ENCODE assay signal across 8 mouse cellular contexts in genomic region chr7:25756011-25756410, GRCm38 (mm10). TPM values are rescaled to one million over a fixed set of nuclear protein-coding genes. Genes with fewer than 3 reads are reported as not detected.
DNase-seq lines count a peak whose midpoint lies in the region; ATAC-seq lines count a peak whose summit lies in the region.

No protein-coding gene starts in this region.

- H3K27ac ChIP-seq in embryonic facial prominence, embryonic 15.5 days (replicated peaks), result peak overlapping the region; percentile 99
- H3K27ac ChIP-seq in kidney, embryonic 14.5 days (ENCODE audit: low read depth, low read length), result peak overlapping the region; percentile 91
- peak overlapping the region; percentile 99 for H3K27ac ChIP-seq in limb, embryonic 15.5 days

- no peaks in the 10 kb centered on the region for H3K9me3 ChIP-seq in embryonic facial prominence, embryonic 15.5 days (replicated peaks)
- H3K9me3 ChIP-seq in kidney, embryonic 14.5 days (ENCODE audit: control insufficient read depth, low read length), result no peaks in the 10 kb centered on the region
- no peaks in the 10 kb centered on the region for H3K9me3 ChIP-seq in limb, embryonic 15.5 days

- WGBS in embryonic facial prominence, embryonic 15.5 days, result 1% methylated on average over 18 of the region's 18 CpGs
- 0% methylated on average over 18 of the region's 18 CpGs for WGBS in kidney, embryonic 14.5 days
- under 1% methylated on average over 18 of the region's 18 CpGs for WGBS in limb, embryonic 15.5 days

- H3K4me1 ChIP-seq in embryonic facial prominence, embryonic 15.5 days, result peaks cover 25% of the 10 kb centered on the region
- H3K4me1 ChIP-seq in kidney, embryonic 14.5 days (ENCODE audit: control insufficient read depth, insufficient read depth, low read length), result peaks cover 15% of the 10 kb centered on the region
- H3K4me1 ChIP-seq in limb, embryonic 15.5 days, result peaks cover 16% of the 10 kb centered on the region

- H3K4me3 ChIP-seq in embryonic facial prominence, embryonic 15.5 days (replicated peaks), result peak overlapping the region; percentile 77
- H3K4me3 ChIP-seq in kidney, embryonic 14.5 days (ENCODE audit: low read length), result peak overlapping the region; percentile 97
- H3K4me3 ChIP-seq in limb, embryonic 15.5 days, result peak overlapping the region; percentile 91

- ATAC-seq in embryonic facial prominence, embryonic 15.5 days (ENCODE audit: insufficient number of reproducible peaks, low FRiP score, low TSS enrichment, low read depth), result peak; percentile 21; the same call in 1 of the 2 replicates
- peak; percentile 47 for ATAC-seq in kidney, embryonic 14.5 days (ENCODE audit: low FRiP score, low TSS enrichment)
- ATAC-seq in limb, embryonic 15.5 days (ENCODE audit: insufficient number of reproducible peaks, low FRiP score, low TSS enrichment, low read depth), result peak; percentile 31

- no peaks in the 10 kb centered on the region for H3K27me3 ChIP-seq in embryonic facial prominence, embryonic 15.5 days
- no peaks in the 10 kb centered on the region for H3K27me3 ChIP-seq in kidney, embryonic 14.5 days (ENCODE audit: control insufficient read depth, insufficient read depth, low read length)
- H3K27me3 ChIP-seq in limb, embryonic 15.5 days, result no peaks in the 10 kb centered on the region

- peak overlapping the region; percentile 89 for H3K4me2 ChIP-seq in embryonic facial prominence, embryonic 15.5 days (replicated peaks)
- H3K4me2 ChIP-seq in kidney, embryonic 14.5 days (replicated peaks; ENCODE audit: low read depth, low read length), result peak overlapping the region; percentile 87
- peak overlapping the region; percentile 83 for H3K4me2 ChIP-seq in limb, embryonic 15.5 days

- peak overlapping the region; percentile 37 for H3K9ac ChIP-seq in embryonic facial prominence, embryonic 15.5 days
- H3K9ac ChIP-seq in kidney, embryonic 14.5 days (ENCODE audit: low read depth, low read length), result peak overlapping the region; percentile 55
- H3K9ac ChIP-seq in limb, embryonic 15.5 days, result peak overlapping the region; percentile 33

- peaks cover 35% of the 10 kb centered on the region for H3K36me3 ChIP-seq in embryonic facial prominence, embryonic 15.5 days
- peaks cover 25% of the 10 kb centered on the region for H3K36me3 ChIP-seq in kidney, embryonic 14.5 days (ENCODE audit: control insufficient read depth, insufficient read depth, low read length)
- peaks cover 45% of the 10 kb centered on the region for H3K36me3 ChIP-seq in limb, embryonic 15.5 days

- DNase-seq in 3T3-L1 (ENCODE audit: low read depth, low spot score), result peak; percentile 90
- peak; percentile 93 to 97 for DNase-seq in adrenal gland, postnatal 36 days
- peak; percentile 90 for DNase-seq in heart, adult 9 months (ENCODE audit: low spot score in 2 of 2)
- peak; percentile 82 to 88 for DNase-seq in monocyte, adult 2 months (ENCODE audit: low read depth in 1 of 2, low spot score in 2 of 2)
- peak; percentile 91 to 93 for DNase-seq in spleen, postnatal 36 days (ENCODE audit: low spot score in 2 of 2)

RNA-seq across cellular contexts. Expression of gene Hnrnpul1, which starts 1.5 kb away (rescaled TPM):
- 100 to 1,000 TPM; 102 to 113 TPM for total RNA-seq in adrenal gland, postnatal 36 days (2021)
- polyA plus RNA-seq in embryonic facial prominence, embryonic 15.5 days (2015; fragmentation: Nextera tagmentation; extraction: Ambion mirVana), result 56.8 and 61.0 TPM in 2 replicates
- 65.6 and 86.2 TPM in 2 replicates for polyA plus RNA-seq in kidney, embryonic 14.5 days (2014; fragmentation: Nextera tagmentation; extraction: Ambion mirVana)
- polyA plus RNA-seq in limb, embryonic 15.5 days (2015; fragmentation: Nextera tagmentation; extraction: Ambion mirVana), result 46.3 and 53.7 TPM in 2 replicates

RNA-seq across cellular contexts. Expression of gene Axl, which starts 32.5 kb away (rescaled TPM):
- 10 to 100 TPM; 50.7 to 63.4 TPM for total RNA-seq in adrenal gland, postnatal 36 days (2021)
- 112 and 124 TPM in 2 replicates for polyA plus RNA-seq in embryonic facial prominence, embryonic 15.5 days (2015; fragmentation: Nextera tagmentation; extraction: Ambion mirVana)
- polyA plus RNA-seq in kidney, embryonic 14.5 days (2014; fragmentation: Nextera tagmentation; extraction: Ambion mirVana), result 75.3 and 75.5 TPM in 2 replicates
- polyA plus RNA-seq in limb, embryonic 15.5 days (2015; fragmentation: Nextera tagmentation; extraction: Ambion mirVana), result 131 and 133 TPM in 2 replicates

RNA-seq across cellular contexts. Expression of gene Ccdc97, which starts 37.1 kb away (rescaled TPM):
- 10 to 100 TPM; 45.9 to 49.0 TPM for total RNA-seq in adrenal gland, postnatal 36 days (2021)
- 25.2 and 32.8 TPM in 2 replicates for polyA plus RNA-seq in embryonic facial prominence, embryonic 15.5 days (2015; fragmentation: Nextera tagmentation; extraction: Ambion mirVana)
- 24.8 and 32.4 TPM in 2 replicates for polyA plus RNA-seq in kidney, embryonic 14.5 days (2014; fragmentation: Nextera tagmentation; extraction: Ambion mirVana)
- polyA plus RNA-seq in limb, embryonic 15.5 days (2015; fragmentation: Nextera tagmentation; extraction: Ambion mirVana), result 23.1 and 23.4 TPM in 2 replicates

Comparison
In these comparisons a context has a peak if more than half of its experiments do, and no peak if none do; other contexts are left out.
1. Peak in every context shown above with its lines: DNase-seq, ATAC-seq, H3K4me3 ChIP-seq and H3K27ac ChIP-seq.